Mouse (Mus musculus): ENCODE measurements around the gene Aacs.

DNA sequence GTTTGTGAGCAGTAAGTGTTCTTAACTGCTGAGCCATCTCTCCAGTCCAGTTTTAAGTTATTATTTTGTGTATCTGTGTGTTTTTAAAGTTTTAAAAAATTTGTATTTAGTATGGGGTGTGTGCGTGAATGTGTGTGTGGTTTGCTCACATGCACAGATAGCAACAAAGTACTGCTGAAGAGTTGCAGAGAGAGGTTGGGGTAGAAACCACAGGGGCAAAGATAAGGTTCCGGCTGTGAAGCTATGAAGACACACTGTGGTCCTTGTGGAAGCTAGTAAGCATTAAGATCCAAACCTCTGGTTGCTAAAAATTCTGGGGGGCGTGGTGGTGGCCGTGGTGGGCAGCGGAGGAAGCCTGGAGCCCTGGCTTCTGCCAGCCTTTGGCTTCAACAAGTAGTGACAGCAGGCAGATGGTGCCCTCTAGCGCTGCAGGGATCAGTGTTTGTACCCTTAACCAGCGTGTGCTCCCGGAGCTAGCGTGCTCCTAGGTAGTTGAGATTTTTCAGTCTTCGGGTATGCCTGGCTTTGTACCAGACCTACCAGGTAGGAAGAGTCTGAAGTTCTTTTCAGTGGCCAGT is 13.7 kb upstream of the Aacs start:
- TF ChIP-seq CTCF (IDR thresholded peaks at IDR 0.05; ENCODE audit: borderline replicate concordance, extremely low read depth, insufficient read depth, insufficient read length): peak; percentile 37; the same call in 1 of the 2 replicates
- no peak for TF ChIP-seq POLR2A (IDR thresholded peaks at IDR 0.05; ENCODE audit: borderline replicate concordance, extremely low read depth, insufficient read depth, insufficient read length, poor library complexity, severe bottlenecking)
